Mouse (Mus musculus) cortical plate, adult 2 months (tissue): ENCODE data around the gene Dimt1. TPM values are rescaled to one million over a fixed set of nuclear protein-coding genes. Genes with fewer than 3 reads are reported as not detected.
"Not testable (repeated sequence)": the region's sequence is repeated elsewhere in the genome, so short reads cannot be mapped to it uniquely, and the experiment has no call there.

Source experiments
- H3K27ac ChIP-seq: fragments of 200-500 bp; 2 replicates; pipeline ENCODE4 v1.5.1; 2012; ENCODE audit warnings: low read length, control low read depth, inconsistent platforms; ENCODE audit not compliant: insufficient read depth
- H3K4me1 ChIP-seq: fragments of 200-500 bp; 2 replicates; pipeline ENCODE4 v1.6.1; 2011; ENCODE audit warnings: low read length; ENCODE audit not compliant: control insufficient read depth, insufficient read depth
- H3K4me3 ChIP-seq: fragments of 200-500 bp; 2 replicates; pipeline ENCODE4 v1.5.1; 2011; ENCODE audit warnings: mild to moderate bottlenecking, low read length, control low read depth; ENCODE audit not compliant: insufficient read depth
- CTCF ChIP-seq: fragments of 200-500 bp; IDR thresholded peaks from 2 replicates; pipeline ENCODE4 v1.5.1; 2011; ENCODE audit warnings: mild to moderate bottlenecking, control low read depth, low read length; ENCODE audit not compliant: insufficient read depth; ENCODE audit errors: extremely low read depth
- POLR2A ChIP-seq: fragments of 200-500 bp; IDR thresholded peaks from 2 replicates; pipeline ENCODE4 v1.6.1; 2011; ENCODE audit warnings: mild to moderate bottlenecking, low read length, control low read depth; ENCODE audit not compliant: insufficient read depth; ENCODE audit errors: extremely low read depth
- polyA plus RNA-seq: library from polyadenylated mRNA; depleted of rRNA; stranded (reverse); fragments of >200 nt; gene quantifications from 2 replicates; pipeline ENCODE4 v1.2.3, GENCODE M21; 2012; rRNA removed

Gene Dimt1
- polyA plus RNA-seq, 1 experiment, result 23.1 TPM

GRCm38 (mm10) chr13:106958286-106958685 lies 11.4 kb downstream of the Dimt1 start:
- H3K27ac ChIP-seq, result no peak overlapping the region
- H3K4me3 ChIP-seq, result no peak overlapping the region
- H3K4me1 ChIP-seq, result no peaks in the 10 kb centered on the region; the same call in 1 of the 2 replicates
- TF ChIP-seq POLR2A (no peak), CTCF (no peak)

DNA sequence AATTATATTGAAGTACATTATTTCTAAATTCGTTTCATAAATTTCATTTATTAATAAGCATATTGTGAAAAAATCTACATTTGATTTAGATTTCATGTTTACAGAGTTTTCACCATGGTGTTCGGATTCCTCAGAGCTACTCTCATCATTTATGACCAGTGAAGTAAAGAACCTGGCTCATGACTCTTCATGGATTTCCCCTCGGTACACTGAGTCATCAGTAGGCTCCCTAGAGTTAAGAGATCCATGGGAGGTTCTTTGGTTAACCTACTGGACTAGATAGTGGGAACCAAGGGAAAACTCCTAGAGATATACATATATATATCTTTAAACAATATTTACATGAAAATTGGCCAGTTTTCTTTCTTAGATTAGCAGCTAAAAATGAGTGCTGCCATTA lies 13.6 kb downstream of the Dimt1 start:
- no peak overlapping the region for H3K4me3 ChIP-seq
- H3K27ac ChIP-seq, result no peak overlapping the region
- no peaks in the 10 kb centered on the region for H3K4me1 ChIP-seq
- no peak for TF ChIP-seq POLR2A
- TF ChIP-seq CTCF, result no peak

DNA sequence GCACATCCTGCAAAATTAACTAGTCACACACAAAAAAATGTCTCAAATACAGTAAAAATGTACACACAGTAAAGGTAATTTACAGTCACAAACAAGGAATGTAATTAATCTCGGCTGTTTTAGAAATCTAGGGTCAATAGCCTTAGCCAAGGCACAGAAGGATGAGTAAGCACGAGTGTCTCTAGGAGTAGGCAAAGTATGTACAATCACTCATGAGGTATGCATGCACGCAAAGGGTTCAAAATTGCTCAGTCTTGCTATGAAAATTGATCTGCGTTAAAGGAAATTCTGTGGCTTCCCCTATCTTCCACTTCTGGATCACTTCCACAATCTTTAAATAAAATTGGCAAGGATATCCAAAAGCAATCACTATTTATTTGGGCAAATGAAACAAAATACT lies 14.6 kb downstream of the Dimt1 start:
- no peaks in the 10 kb centered on the region for H3K4me1 ChIP-seq
- H3K4me3 ChIP-seq, result no peak overlapping the region
- H3K27ac ChIP-seq, result no peak overlapping the region
- TF ChIP-seq CTCF (no peak), POLR2A (no peak)

GRCm38 (mm10) chr13:106996891-106997290 lies 50.0 kb downstream of the Dimt1 start:
- TF ChIP-seq CTCF, result no peak
- TF ChIP-seq POLR2A, result no peak
- H3K27ac ChIP-seq, result no peak overlapping the region
- H3K4me3 ChIP-seq, result no peak overlapping the region
- H3K4me1 ChIP-seq, result peaks cover 3% of the 10 kb centered on the region

DNA sequence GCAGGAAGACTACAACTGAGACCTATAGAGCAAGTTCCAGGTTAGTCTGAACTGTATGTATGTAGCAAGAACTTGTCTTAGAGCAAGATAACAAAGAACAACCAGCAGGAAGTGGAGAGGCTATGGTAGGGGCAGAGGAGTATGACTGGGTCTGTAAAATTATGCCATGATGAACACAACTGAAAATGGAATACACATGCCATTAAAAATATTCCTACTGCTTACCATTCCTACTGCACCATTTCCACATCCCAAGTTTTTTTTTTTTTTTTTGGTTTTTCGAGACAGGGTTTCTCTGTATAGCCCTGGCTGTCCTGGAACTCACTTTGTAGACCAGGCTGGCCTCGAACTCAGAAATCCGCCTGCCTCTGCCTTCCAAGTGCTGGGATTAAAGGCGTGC lies 50.6 kb downstream of the Dimt1 start:
- H3K4me3 ChIP-seq, H3K4me1 ChIP-seq, H3K27ac ChIP-seq: not testable (repeated sequence)

DNA sequence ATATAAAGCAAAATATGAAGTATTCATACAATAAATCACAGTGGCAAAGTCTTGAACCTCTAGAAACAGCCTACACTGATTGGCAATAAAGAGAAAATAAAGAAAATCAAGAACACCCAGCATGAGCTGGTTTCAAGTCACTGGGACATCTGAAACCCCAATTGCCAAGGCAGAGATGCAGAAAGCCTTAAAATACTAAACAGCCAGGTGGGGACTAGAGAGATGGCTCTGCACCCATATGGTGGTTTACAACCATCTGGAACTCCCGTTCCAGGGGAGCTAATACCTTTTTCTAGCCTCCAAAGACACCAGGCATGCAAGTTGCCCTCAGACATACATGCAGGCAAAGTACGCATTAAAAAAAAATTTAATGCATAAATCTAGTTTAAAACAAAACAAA lies 51.1 kb downstream of the Dimt1 start:
- Histone ChIP-seq H3K4me3 (no peak overlapping the region), H3K27ac (no peak overlapping the region), H3K4me1 (peaks cover 3% of the 10 kb centered on the region)
- TF ChIP-seq POLR2A, result no peak
- TF ChIP-seq CTCF, result no peak

DNA sequence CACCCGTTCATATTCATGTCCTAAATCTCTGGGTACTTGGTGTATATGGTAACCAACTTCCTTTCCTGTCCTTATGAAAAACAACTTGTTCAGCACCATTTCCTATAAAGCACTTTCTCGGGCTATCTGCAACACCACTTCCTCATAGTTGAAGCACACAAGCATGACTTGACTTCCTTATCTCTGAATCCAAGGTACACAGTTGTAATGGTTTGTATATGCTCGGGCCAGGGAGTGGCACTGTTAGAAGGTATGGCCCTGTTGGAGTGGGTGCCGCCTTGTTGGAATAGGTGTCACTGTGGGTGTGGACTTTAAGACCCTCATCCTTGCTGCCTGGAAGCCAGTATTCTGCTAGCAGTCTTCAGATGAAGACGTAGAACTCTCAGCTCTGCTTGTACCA lies 51.7 kb downstream of the Dimt1 start:
- TF ChIP-seq CTCF, result no peak
- TF ChIP-seq POLR2A, result no peak
- Histone ChIP-seq H3K4me1 (peaks cover 3% of the 10 kb centered on the region), H3K4me3 (no peak overlapping the region), H3K27ac (no peak overlapping the region)

- TF ChIP-seq POLR2A (no peak), CTCF (no peak)
- H3K4me1 ChIP-seq, result no peaks in the 10 kb centered on the region; the same call in 1 of the 2 replicates
- H3K4me3 ChIP-seq, result no peak overlapping the region
- H3K27ac ChIP-seq, result no peak overlapping the region
Observed at GRCm38 (mm10) chr13:107003211-107003610, 56.3 kb downstream of the Dimt1 start.

GRCm38 (mm10) chr13:107008174-107008573 lies 61.2 kb downstream of the Dimt1 start:
- TF ChIP-seq CTCF (no peak), POLR2A (no peak)
- Histone ChIP-seq H3K4me3 (no peak overlapping the region), H3K27ac (no peak overlapping the region), H3K4me1 (peaks cover 1% of the 10 kb centered on the region; the same call in 1 of the 2 replicates)

Other genes with a start within 250 kb of the Dimt1 start
- gene Ipo11, start 10.2 kb upstream of the Dimt1 start, polyA plus RNA-seq, result 45.6 and 50.6 TPM in 2 replicates
- 31.7 and 31.8 TPM in 2 replicates for gene Kif2a, start 75.0 kb downstream of the Dimt1 start, polyA plus RNA-seq